Mouse (Mus musculus): ENCODE measurements around the gene Mt4. TPM values are rescaled to one million over a fixed set of nuclear protein-coding genes. Genes with fewer than 3 reads are reported as not detected.
A peak's percentile ranks its signal among the peaks of the same experiment; 100 is the strongest.

Mt4 gene
- polyA plus RNA-seq, 2 experiments from 2014 or later = not detected

- no peak for ATAC-seq
These were observed 42.9 kb downstream of the Mt4 start for GRCm38 (mm10) chr8:94179713-94180560.

GRCm38 (mm10) chr8:94180561-94180908 is 43.5 kb downstream of the Mt4 start:
- ATAC-seq = no peak

- ATAC-seq = no peak
These were observed 45.3 kb downstream of the Mt4 start for GRCm38 (mm10) chr8:94182055-94182929.

- peak; percentile 76 for ATAC-seq
These were observed 46.1 kb downstream of the Mt4 start for GRCm38 (mm10) chr8:94183117-94183516.

- no peak for ATAC-seq
These were observed 47.4 kb downstream of the Mt4 start for GRCm38 (mm10) chr8:94184357-94184843.

- no peak for ATAC-seq
These were observed 48.8 kb downstream of the Mt4 start for GRCm38 (mm10) chr8:94185791-94186190.

- peak; percentile 40 for ATAC-seq
These were observed 49.5 kb downstream of the Mt4 start for GRCm38 (mm10) chr8:94186542-94186941.

GRCm38 (mm10) chr8:94187290-94188002 is 50.4 kb downstream of the Mt4 start:
- ATAC-seq = no peak

Other genes with a start within 250 kb of the Mt4 start
- gene Amfr, start 124.4 kb upstream of the Mt4 start, polyA plus RNA-seq (2017; shearing (Covaris generic)) = 10 to 100 TPM; 33.1 to 37.4 TPM
- 10 to 100 TPM; 57.1 to 87.8 TPM for gene Nudt21, start 100.2 kb upstream of the Mt4 start, polyA plus RNA-seq (2017; shearing (Covaris generic))
- 10 to 100 TPM; 17.3 to 18.3 TPM for gene Ogfod1, start 100.0 kb upstream of the Mt4 start, polyA plus RNA-seq (2017; shearing (Covaris generic))
- 1 to 10 TPM; 7.2 to 7.5 TPM for gene Bbs2, start 38.3 kb upstream of the Mt4 start, polyA plus RNA-seq (2017; shearing (Covaris generic))
- gene Mt3, start 15.4 kb downstream of the Mt4 start, polyA plus RNA-seq (2017; shearing (Covaris generic)) = not detected
- gene Mt2, start 35.5 kb downstream of the Mt4 start, polyA plus RNA-seq (2017; shearing (Covaris generic)) = not detected
- 1 to 10 TPM; 3.5 to 4.2 TPM for gene Mt1, start 41.9 kb downstream of the Mt4 start, polyA plus RNA-seq (2017; shearing (Covaris generic))
- gene Nup93, start 77.4 kb downstream of the Mt4 start, polyA plus RNA-seq (2017; shearing (Covaris generic)) = 10 to 100 TPM; 26.4 to 51.6 TPM
- gene Slc12a3, start 192.0 kb downstream of the Mt4 start, polyA plus RNA-seq (2017; shearing (Covaris generic)) = under 1 TPM in 1 of 2 experiments, not detected in 1; 0.19 TPM
- gene Herpud1, start 249.2 kb downstream of the Mt4 start, polyA plus RNA-seq (2017; shearing (Covaris generic)) = 100 to 1,000 TPM; 177 to 183 TPM

Measured in CD4-positive, CD25-positive, alpha-beta regulatory T cell, adult 4 months (primary cell).